Mouse (Mus musculus) heart, embryonic 11.5 days (tissue): ENCODE measurements around the gene Trp53rka. TPM values are rescaled to one million over a fixed set of nuclear protein-coding genes. Genes with fewer than 3 reads are reported as not detected.

ENCODE experiments used
- ATAC-seq: fragments of 200-750 bp; cut with Nextera tagmentation; replicated peaks from 2 replicates; pipeline ENCODE4 v1.8.0; 2017; ENCODE audit warnings: moderate library complexity; ENCODE audit not compliant: insufficient number of reproducible peaks, low FRiP score, low TSS enrichment
- H3K27ac ChIP-seq: fragments of 300-500 bp; sonication (generic); 2 replicates; pipeline ENCODE4 v1.5.1; 2014; ENCODE audit warnings: mild to moderate bottlenecking, low read depth, low read length
- H3K27me3 ChIP-seq: fragments of 300-500 bp; sonication (generic); 2 replicates; pipeline ENCODE4 v1.6.1; 2014; ENCODE audit warnings: mild to moderate bottlenecking, low read length, mixed read lengths; ENCODE audit not compliant: control insufficient read depth, insufficient read depth
- H3K36me3 ChIP-seq: fragments of 300-500 bp; sonication (generic); 2 replicates; pipeline ENCODE4 v1.6.1; 2014; ENCODE audit warnings: mild to moderate bottlenecking, low read length, moderate library complexity, mixed read lengths; ENCODE audit not compliant: control insufficient read depth, insufficient read depth
- H3K4me1 ChIP-seq: fragments of 300-500 bp; sonication (generic); 2 replicates; pipeline ENCODE4 v1.6.1; 2014; ENCODE audit warnings: low read length; ENCODE audit not compliant: control insufficient read depth, insufficient read depth
- H3K4me2 ChIP-seq: fragments of 300-500 bp; sonication (generic); 2 replicates; pipeline ENCODE4 v1.6.1; 2014; ENCODE audit warnings: mild to moderate bottlenecking, moderate library complexity
- H3K4me3 ChIP-seq: fragments of 300-500 bp; sonication (generic); 2 replicates; pipeline ENCODE4 v1.5.1; 2014; ENCODE audit warnings: low read depth, low read length
- H3K9ac ChIP-seq: fragments of 300-500 bp; sonication (generic); 2 replicates; pipeline ENCODE4 v1.6.1; 2014; ENCODE audit warnings: mild to moderate bottlenecking, low read depth, low read length, moderate library complexity
- H3K9me3 ChIP-seq: fragments of 300-500 bp; sonication (generic); replicated peaks from 2 replicates; pipeline ENCODE4 v1.6.1; 2016; ENCODE audit warnings: low read length; ENCODE audit not compliant: control insufficient read depth
- WGBS: fragments of 180-500 bp; shearing (Covaris S2); extraction: QIAGEN DNeasy Blood & Tissue Kit; methylation state at CpG from one replicate; pipeline ENCODE4 v1.1.7; 2014; ENCODE audit not compliant: insufficient replicate concordance; 5-methylcytosine and 5-hydroxymethylcytosine counted together
- polyA plus RNA-seq: library from polyadenylated mRNA; unstranded; fragments of >200 nt; fragmentation: Nextera tagmentation; extraction: Ambion mirVana; gene quantifications from 2 replicates; pipeline ENCODE4 v1.2.1, GENCODE M21; 2014

Gene Trp53rka
- polyA plus RNA-seq, 1 experiment from 2014 or later, result 24.8 TPM

GRCm38 (mm10) chr2:165452730-165453693 lies 40.1 kb downstream of the Trp53rka start:
- H3K4me1 ChIP-seq, result no peaks in the 10 kb centered on the region
- WGBS, result 65% methylated on average over 12 of the region's 12 CpGs
- no peak overlapping the region for H3K9ac ChIP-seq
- no peak for ATAC-seq
- no peak overlapping the region for H3K27ac ChIP-seq
- no peaks in the 10 kb centered on the region for H3K9me3 ChIP-seq
- no peak overlapping the region for H3K4me2 ChIP-seq
- no peaks in the 10 kb centered on the region for H3K27me3 ChIP-seq
- no peaks in the 10 kb centered on the region for H3K36me3 ChIP-seq
- H3K4me3 ChIP-seq, result no peak overlapping the region

- WGBS, result 79% methylated on average over 9 of the region's 9 CpGs
- ATAC-seq, result no peak
- no peak overlapping the region for H3K27ac ChIP-seq
- no peak overlapping the region for H3K9ac ChIP-seq
- 0 out of 2 replicates have a peak, but pooled peaks cover 2% of the 10 kb centered on the region for H3K27me3 ChIP-seq
- no peak overlapping the region for H3K4me3 ChIP-seq
- H3K4me2 ChIP-seq, result no peak overlapping the region
- no peaks in the 10 kb centered on the region for H3K36me3 ChIP-seq
- H3K4me1 ChIP-seq, result no peaks in the 10 kb centered on the region
- no peaks in the 10 kb centered on the region for H3K9me3 ChIP-seq
Measured at GRCm38 (mm10) chr2:165448475-165448874, 44.6 kb downstream of the Trp53rka start.

GRCm38 (mm10) chr2:165444861-165445260 lies 48.3 kb downstream of the Trp53rka start:
- 69% methylated on average over 3 of the region's 3 CpGs for WGBS
- H3K9ac ChIP-seq, result no peak overlapping the region
- H3K4me3 ChIP-seq, result no peak overlapping the region
- no peaks in the 10 kb centered on the region for H3K36me3 ChIP-seq
- no peak for ATAC-seq
- no peaks in the 10 kb centered on the region for H3K4me1 ChIP-seq
- no peak overlapping the region for H3K4me2 ChIP-seq
- 0 out of 2 replicates have a peak, but pooled peaks cover 2% of the 10 kb centered on the region for H3K27me3 ChIP-seq
- no peaks in the 10 kb centered on the region for H3K9me3 ChIP-seq
- no peak overlapping the region for H3K27ac ChIP-seq

- Histone ChIP-seq H3K4me2 (no peak overlapping the region), H3K4me1 (no peaks in the 10 kb centered on the region), H3K4me3 (no peak overlapping the region), H3K27me3 (0 out of 2 replicates have a peak, but pooled peaks cover 2% of the 10 kb centered on the region), H3K36me3 (no peaks in the 10 kb centered on the region), H3K9me3 (no peaks in the 10 kb centered on the region), H3K27ac (no peak overlapping the region), H3K9ac (no peak overlapping the region)
- WGBS, result 86% methylated on average over 10 of the region's 10 CpGs
- no peak for ATAC-seq
Measured at GRCm38 (mm10) chr2:165442981-165443380, 50.1 kb downstream of the Trp53rka start.

GRCm38 (mm10) chr2:165441613-165442012 lies 51.5 kb downstream of the Trp53rka start:
- Histone ChIP-seq H3K4me1 (no peaks in the 10 kb centered on the region), H3K4me2 (no peak overlapping the region), H3K4me3 (no peak overlapping the region), H3K9ac (no peak overlapping the region), H3K27me3 (0 out of 2 replicates have a peak, but pooled peaks cover 2% of the 10 kb centered on the region), H3K36me3 (no peaks in the 10 kb centered on the region), H3K27ac (no peak overlapping the region), H3K9me3 (no peaks in the 10 kb centered on the region)
- WGBS, result 63% methylated on average over 4 of the region's 4 CpGs
- no peak for ATAC-seq

Other genes starting within 250 kb of the Trp53rka start
- gene Slc35c2, start 205.5 kb downstream of the Trp53rka start, polyA plus RNA-seq, result 32.4 and 38.9 TPM in 2 replicates
- gene Elmo2, start 166.8 kb downstream of the Trp53rka start, polyA plus RNA-seq, result 50.6 and 59.5 TPM in 2 replicates
- gene Zfp663, start 124.6 kb downstream of the Trp53rka start, polyA plus RNA-seq, result 0.28 and 0.69 TPM in 2 replicates
- 9.2 and 10.7 TPM in 2 replicates for gene Zfp334, start 105.1 kb downstream of the Trp53rka start, polyA plus RNA-seq
- gene Ocstamp, start 92.9 kb downstream of the Trp53rka start, polyA plus RNA-seq, result 0.06 TPM in 1 of 2 replicates, not detected in the other
- gene Slc13a3, start 20.1 kb downstream of the Trp53rka start, polyA plus RNA-seq, result 0.29 and 0.61 TPM in 2 replicates
- 2.6 and 4.1 TPM in 2 replicates for gene Slc2a10, start 10.5 kb upstream of the Trp53rka start, polyA plus RNA-seq
- gene Eya2, start 101.7 kb upstream of the Trp53rka start, polyA plus RNA-seq, result 0.72 and 1.8 TPM in 2 replicates